Mouse (Mus musculus): ENCODE data around the gene Add3.

Gene Add3

DNA sequence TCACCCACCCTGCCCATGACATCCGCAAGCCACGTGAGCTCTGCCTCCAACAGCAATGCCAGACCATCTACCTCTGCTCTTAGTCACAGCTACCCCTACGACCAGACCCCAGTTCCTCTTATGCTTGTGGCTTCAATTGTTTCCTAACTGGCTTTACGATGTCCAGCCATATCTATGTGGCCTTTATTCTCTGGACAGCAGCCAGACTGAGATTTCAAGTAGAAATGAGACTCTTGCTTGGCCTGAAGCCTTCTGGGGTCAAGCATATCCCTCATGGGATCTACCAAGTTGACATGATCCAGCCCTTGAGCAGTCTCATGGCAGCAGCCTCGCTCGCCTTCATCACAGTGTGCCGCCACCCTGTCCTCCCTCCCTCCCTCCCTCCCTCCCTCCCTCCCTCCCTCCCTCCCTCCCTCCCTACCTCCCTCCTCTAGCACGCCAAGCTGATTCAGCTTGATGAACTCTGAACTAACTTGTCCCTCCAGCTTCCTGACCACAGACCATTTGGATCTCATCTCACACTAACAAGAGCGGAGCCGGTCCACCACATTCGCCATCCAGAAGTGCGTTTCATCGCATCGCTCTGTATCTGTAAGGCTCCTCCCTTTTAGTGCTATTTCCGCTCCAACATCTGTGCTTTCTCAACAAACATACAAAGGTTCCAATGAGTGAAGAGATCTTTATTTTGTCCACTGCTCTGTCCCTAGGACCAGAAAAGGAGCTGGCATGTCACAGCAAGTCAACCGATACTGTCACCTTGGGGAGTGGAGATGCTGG, 9.7 kb upstream of the Add3 start:
- DNase-seq (ENCODE audit: low read depth, low spot score), result no peak

DNA sequence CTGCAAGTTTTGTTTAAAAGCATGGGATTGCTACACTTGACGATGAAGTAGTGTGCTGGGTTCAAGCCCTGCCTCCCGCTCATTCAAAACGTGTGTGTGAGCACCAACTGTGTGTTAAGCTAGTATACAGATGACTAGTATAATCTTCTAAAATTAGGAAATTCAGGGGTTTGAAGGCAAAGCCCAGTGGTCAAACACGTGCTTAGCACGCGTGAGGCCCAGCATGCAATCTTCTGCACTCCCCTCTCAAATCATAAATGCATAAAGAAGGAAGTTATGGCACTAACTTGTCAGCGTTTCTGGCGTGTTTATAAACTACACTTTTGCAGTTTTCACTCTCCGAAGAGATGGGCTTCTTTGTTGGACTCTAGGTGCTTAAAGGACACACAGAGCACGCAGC, 7.8 kb upstream of the Add3 start:
- no peak for DNase-seq (ENCODE audit: low read depth, low spot score)

DNA sequence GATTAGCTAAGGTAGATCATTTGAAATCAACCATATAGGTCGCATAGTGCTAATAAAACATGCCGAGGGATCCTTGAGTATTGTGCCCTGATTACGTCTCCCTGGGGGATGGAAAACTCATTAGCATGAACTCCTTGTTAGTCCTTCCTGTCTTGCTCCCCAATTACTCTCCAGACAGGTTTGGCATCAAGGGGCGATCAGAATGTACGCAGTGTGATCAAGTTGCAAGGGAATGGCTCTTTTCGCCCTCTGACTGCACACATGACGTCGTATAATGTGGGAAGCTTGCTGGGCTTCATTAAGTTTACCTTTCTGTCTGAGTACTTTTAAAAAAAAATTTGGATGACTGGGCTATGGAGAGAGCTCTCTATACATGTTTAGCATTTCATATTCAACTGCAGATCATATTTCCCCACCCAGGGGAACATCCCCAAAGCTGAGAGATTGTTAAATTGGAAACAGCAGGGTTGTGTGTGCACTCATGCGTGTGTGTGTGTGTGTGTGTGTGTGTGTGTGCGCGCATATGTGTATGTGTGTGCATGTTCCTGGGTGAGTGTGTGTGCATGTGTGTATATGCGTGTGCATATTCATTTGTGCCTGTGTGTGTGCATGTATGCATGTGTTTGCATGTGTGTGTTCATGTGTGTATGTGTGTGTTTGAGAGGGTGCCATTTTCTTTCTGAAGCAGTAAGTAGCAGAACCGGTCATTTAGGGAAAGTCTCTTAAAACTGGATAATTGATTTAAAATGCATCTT, 3.7 kb upstream of the Add3 start:
- DNase-seq (ENCODE audit: low read depth, low spot score), result no peak

DNA sequence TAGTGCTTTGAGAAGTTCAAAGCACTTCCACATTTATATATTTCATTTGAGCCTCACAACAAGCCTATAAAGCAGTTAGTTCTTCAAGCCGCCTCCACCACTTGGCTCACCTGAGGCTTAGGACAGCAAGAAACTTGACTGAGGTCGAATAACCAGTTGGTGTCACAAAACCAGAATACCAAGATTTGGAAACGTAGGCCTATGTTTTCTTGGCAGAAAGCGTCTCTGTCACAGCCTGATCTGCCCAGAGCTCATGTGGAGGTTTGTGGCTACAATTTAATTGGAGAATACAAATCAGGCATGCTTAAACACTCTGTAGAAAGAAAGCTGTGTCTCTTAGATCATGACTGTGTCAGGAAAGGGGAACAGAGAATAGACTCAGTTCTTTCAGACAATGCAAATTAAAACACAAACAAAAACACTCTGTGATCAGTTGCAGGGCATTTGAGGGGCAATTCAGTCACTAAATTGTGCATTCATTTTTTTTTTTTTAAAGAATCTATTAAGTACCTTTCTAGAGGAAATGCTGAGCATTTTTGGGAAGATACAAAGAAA, 3.0 kb upstream of the Add3 start:
- DNase-seq (ENCODE audit: low read depth, low spot score), result no peak

DNA sequence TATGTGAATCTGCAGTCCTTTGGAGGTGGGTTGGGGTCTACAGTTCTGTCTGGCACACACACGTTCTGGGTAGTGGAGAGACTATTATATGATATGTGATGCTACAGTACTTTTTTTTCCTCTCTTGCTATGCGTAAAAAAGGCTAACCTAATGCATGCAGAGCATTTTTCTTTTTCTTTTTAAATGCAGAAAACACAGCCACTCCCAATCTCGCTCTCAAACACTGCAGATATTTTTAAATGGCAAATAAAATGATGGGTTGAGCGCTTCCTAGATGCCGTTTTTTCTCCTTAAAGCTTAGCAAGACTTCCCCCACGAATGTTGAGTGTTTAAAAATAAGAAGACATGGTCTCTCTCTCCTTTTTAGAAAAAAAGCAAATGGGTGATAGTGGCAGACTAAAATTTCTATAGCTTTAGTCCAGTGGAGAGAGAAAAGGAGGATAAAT, 584 bp downstream of the Add3 start:
- no peak for DNase-seq (ENCODE audit: low read depth, low spot score)

DNA sequence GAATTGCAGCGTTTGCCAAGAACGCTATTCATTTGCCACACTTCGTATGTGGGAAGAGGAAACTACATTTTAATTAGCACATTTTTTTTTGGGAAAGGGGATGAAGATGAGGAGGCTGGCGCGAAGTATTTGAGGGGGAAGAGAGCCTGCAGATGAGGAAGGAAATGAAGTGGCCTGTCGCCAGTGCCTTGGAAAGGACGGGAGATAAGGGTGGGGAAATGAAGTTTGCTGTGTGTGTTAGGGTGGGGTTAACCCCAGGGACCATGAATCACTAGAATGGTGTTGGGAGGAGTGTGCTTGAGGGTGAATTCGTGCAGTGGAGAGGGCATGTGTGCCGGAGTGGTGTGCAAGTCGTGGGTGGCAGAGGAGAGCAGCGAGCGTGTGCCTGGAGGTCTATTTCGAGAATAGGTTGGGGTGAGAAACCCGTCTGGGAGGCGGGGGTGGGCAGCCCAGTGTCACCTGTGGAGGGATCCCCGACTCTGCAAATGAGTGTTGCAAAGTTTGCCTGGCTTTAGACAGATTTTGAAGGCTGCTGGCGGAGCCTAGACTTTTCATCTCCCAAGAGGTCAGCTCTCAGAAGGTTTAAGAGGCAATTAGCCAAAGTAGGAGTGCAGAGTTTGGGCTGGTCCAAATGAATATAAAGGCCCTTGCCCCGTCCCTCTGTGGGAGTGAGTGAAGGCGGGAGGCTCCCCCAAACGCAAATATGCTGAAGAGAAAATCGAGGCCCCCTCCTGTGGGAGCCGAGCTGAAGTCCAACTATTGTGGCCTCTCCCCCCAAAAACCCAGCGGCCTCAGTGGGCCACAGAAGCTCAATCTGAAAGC, 1.2 kb downstream of the Add3 start:
- peak; percentile 68 for DNase-seq (ENCODE audit: low read depth, low spot score)

DNA sequence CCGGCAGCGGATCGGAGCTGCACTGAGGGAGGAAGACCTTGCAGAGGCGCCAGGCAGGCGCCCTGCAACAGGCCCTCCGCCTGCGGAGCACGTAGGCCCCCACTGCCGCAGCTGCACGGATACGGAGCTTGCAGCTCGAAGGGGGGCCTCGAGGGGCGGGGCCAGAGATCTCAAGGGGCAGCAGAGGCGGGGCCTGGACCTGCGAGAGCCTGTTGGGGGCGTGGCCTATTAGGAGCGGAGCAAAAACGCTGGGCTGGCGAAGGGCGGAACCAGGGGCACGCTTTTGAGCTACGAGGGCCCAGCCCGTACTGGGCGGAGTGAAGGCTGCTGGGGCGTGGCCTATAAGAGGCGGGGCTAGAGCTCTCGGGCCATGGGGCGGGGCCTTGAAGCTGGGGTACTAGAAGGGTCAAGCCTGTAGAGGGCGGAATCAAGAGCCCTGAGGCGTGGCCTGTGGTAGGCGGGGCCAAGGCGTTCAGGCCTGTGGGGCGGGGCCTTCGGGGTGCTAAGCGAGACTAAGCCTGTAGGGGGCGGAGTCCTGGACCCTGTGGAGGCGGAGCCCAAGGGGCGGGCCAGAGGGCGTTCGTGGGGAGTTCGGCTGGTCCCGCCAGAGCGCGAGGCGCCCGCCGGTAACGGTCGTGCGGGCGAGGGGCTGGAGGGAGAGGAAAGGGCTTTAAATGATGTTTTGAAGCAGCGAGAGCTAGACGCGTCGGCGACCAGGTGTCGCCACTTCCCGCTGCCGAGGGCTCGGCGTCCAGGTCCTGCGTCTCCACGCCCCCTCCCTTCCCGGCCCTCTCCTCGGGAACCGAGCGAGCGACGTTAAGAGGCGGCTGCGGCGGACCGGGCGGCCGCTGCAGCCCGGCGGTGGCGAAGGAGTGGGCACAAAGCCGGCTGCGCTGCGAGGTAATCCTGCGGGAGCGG, 2.2 kb downstream of the Add3 start:
- peak; percentile 98 for DNase-seq (ENCODE audit: low read depth, low spot score)

DNA sequence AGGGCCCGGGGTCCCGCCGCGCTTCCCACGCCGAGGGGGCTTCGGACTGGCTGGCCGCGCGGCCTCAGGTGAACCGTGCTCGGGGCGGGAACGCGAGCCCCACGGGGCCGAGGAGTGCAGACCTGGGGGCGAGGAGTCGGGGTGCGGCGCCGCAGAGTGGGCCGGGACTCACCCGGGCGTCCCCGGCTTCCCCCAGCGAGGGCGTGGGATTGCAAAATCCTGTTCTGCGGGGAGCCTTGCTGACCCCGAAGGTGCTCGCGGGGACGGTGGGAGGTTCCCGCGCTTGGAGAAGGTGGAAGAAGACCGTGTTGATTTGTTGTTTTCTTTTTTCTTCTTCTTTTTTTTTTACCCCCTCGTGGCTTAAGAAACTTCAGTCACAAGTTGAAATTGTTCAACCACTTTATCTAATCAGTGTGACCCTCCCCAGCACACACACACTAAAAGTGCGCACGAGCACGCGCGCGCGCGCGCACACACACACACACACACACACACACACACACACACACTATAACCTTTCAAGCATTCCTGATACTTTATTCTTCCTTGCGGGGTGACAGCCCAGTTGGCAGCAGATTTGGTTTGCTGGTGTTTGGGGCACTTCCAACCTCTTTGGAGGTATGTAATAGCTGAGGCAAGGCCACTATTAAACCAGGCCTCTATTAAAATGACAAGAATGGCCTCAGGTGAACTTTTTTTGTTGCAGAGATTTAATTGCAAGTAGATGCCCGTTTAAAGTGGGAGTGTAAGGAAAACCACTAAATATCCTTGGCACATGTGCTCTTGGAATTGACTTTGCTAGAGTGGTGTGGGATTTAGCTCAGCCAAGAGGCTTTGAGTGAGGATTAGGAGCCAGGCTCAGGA, 3.1 kb downstream of the Add3 start:
- no peak for DNase-seq (ENCODE audit: low read depth, low spot score)

DNA sequence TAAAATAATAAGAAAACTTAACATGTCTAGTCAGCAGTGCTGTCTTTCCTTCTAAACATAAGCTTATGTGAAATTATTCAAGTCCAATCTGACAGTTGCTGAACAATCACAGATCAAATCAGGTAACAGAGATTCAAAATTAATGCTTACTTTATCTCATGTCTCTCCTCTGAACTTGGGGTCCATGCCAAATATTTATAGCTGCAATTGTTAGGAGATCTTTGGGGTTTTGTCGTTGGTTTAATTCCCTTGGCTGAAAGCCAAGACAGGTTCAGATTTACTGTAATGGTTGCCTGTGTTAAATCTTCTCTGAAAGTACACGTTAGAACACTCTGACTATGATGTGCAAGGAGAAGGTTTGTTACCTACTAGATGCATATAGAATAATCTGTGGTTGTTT, 4.8 kb downstream of the Add3 start:
- DNase-seq (ENCODE audit: low read depth, low spot score), result no peak

DNA sequence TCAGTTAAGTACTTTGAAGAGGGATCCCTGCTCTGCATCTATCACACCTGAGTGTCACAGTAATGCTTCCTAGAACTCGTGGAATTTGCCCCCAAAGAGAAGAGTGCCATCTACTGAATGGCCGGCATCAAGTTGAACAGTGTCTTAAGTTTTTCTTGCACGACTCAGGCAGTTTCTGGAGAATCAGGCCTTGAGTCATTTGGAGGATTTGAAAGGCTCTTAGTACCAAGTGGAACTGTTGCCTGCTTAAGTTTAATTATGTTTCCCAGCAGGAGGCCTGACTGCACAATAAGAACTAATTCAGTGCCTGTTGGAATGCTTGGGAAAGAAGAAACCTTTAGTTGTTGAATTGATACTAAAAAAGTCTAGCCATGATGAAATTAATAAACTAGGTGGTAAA, 9.1 kb downstream of the Add3 start:
- DNase-seq (ENCODE audit: low read depth, low spot score), result no peak

DNA sequence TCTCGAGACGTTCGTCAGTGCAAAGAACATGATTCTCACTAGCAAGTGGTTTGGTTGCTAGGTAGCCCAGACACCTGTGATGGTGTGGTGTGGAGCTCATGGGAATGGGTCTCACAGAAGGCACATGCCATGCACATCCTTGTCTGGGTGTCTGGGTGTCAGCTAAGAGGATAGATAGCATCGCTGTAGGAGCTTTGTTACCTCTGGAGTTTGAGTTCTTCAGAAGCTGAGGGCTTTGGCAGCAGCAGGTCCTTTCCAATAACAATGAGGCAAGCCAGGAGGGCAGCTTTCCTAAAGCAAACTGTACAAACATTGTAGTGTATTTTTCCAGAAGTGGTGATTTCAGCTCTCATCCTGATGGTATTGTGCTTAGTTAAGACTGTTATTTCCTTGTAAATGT, 12.2 kb downstream of the Add3 start:
- no peak for DNase-seq (ENCODE audit: low read depth, low spot score)

DNA sequence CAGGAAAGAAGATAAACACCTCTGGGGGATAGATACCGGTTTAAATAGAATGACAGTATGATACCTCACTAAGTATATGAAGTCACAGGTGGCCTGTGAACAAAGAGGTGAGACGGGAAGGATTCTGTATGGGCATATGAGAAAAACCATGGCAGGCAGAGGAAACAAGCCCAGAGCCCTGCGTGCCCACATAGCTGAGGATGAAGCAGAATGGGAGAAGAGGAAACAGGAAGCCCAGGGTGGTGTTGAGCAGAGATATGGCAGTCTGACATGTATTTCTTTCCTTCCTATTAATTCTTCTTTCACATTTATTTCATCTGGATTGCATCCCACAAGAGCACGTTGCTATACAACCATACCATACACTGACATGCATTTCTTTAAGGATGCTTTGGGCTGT, 12.9 kb downstream of the Add3 start:
- DNase-seq (ENCODE audit: low read depth, low spot score), result no peak

DNA sequence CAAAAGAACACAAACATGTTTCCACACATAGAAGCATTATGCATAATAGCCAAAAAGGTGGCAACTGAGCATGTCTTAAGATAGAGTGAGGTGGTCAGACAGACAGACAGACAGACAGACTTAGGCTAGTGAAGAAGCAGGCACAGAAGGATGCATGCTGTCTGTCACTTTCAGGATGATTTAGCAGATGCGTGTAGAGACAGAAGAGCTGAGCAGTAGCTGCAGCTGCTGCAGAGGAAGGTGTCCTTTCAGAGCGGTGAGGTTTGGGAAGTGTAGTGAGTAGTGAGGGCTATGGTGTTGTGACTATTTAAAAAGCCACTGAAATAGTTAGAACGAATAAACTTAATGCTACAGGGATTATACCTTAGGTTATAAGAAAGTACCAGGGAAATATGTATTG, 13.9 kb downstream of the Add3 start:
- DNase-seq (ENCODE audit: low read depth, low spot score), result no peak

DNA sequence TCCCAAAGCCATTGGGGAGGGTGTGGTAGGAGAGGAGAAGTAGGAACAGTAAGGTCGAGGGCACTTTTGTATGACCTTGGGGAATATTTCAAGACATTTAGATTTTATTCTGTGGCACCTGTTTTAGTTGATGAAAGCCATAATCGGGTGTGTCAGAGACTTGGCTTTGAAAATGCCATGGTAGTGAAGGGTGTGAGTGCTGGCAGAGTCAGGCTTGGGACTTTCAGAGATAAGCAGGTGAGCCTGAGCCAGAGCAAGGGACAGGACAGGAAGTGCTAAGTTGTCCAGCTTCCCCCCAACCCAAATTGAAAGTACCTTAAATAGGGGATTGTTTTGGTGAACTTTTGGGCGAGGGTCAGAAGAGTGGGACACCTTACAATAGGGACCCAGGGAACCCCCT, 16.1 kb downstream of the Add3 start:
- no peak for DNase-seq (ENCODE audit: low read depth, low spot score)

DNA sequence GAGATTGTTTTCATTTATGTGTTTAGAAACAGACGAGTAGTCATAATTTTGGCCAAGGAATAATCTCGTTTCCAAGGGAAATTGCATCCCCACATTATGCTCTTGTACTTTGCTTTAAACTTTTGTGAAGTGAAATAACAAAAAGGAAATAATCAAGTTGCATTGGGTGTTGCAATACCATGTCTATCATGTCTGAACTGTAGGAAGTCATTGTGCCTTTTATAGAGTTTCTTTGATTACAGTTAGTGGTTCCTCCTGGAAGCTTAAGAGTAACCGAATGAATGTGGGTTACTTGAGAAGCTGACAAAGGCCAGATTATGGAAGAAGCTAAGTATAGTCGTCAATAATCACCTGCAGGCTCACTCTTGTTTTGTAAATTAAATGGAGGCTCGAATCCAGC, 16.9 kb downstream of the Add3 start:
- no peak for DNase-seq (ENCODE audit: low read depth, low spot score)

DNA sequence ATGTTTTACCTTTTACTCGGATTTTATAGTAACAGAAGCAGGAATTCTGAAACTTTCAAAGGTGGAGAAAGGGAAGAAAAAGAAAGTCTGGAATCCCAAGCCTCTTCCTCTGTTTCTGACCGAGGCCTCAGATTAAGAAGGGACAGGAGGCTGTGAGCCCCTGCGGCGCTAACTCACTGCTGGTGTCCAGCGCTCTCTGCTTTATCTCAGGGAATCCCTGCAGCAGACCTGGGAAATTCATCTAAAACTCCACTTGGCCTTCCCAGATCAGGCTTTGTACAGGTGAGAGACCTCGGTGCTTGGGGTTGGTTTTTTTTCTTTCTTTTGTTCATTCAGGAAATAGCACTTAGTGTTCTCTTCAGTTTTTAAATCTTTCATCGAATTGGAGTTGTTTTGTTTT, 19.1 kb downstream of the Add3 start:
- no peak for DNase-seq (ENCODE audit: low read depth, low spot score)

DNA sequence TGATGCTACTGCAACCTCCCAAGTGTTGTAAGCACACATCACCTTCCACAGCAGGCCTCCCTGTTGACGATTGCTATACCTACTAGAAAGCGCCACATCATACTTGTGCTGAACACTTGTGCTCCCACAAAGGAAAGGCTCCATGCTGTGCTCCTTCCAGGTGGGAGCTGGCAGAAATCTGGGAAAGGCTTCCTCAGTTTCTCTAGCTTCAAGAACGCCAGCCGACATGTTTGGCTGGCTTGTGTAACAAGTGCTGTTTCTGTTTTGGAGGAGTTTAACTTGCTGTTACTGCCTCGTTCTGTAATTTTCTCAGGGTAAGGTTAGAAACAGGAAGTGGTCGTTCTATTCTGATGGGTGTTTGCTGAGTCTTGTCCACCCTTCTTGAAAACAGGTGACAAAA, 22.7 kb downstream of the Add3 start:
- no peak for DNase-seq (ENCODE audit: low read depth, low spot score)

DNA sequence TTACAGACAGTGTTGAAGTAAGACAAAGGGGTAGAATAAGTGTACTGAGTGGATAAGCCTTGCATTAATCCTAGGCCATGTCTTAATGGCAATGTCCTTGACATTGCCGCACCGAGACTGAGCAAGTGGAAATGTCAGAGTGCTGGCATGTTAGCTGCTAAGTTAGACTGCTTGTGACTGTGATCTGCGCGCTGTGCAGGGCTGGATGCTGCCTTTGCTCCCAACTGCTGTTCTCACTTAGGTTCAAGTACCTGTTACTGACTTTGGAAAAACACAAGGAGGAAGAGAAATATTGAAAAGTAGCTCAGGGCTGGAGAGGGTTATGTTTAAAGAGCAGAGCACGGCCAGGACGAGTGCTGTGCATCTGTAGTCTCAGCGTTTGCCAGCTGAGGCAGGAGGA, 24.4 kb downstream of the Add3 start:
- DNase-seq (ENCODE audit: low read depth, low spot score), result no peak

DNA sequence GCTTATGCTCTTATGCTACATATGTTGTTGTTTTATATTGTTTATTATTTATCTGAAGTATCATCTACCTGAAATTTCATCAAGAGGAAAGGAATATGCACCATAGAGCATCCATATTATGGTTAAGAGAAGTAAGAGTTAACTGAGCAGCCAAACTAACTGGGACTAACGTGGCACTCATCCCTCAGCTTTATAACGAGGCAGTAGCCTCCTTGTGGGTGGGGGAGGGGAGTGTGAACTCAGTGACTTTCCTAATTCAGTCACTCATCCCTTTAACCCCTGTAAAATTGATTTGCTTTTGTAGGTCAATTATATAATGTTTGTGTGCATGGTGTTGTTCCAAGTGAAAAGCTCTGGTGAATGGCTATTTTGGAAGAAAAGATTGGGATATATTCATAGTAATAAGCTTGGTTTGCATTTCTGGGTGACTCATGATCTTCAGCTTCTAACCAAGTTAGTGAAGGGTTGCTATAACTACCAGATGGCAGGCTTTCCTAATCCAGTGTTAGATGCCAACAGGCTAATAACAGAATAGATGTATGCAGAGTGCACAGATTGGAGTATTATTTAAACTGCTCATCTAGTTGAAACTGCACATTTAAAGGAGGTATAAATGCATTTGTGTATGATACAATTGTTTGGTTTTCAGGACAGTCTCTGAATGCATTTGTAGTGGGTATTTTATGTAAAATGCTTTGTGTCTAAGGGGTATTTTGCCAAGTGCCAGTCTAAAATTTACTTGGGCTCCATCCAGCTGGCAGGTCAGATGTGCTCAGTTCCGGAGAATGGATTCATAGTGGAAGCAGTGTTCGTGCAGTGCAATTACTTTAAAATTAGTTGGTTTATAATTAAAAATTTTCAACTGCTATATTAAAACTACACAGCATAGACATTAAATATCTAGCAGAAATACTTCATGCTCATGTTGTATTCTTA, 25.3 kb downstream of the Add3 start:
- peak; percentile 88 for DNase-seq (ENCODE audit: low read depth, low spot score)

Measured in telencephalon, adult 2 months (tissue).